Mouse (Mus musculus) liver, embryonic 15.5 days (tissue): ENCODE measurements at regions not wholly inside any gene's neighbourhood (a gene's known extent, or its start where the extent isn't known, plus 50 kb on each side); places are given as distances from the start of the nearest gene placed in this dataset.

Experiments
- ATAC-seq: fragments of 200-750 bp; cut with Nextera tagmentation; 2 replicates; pipeline ENCODE4 v1.8.0; 2017; ENCODE audit warnings: moderate number of reproducible peaks, mild to moderate bottlenecking, moderate library complexity; ENCODE audit not compliant: insufficient read depth
- H3K27ac ChIP-seq: fragments of 300-500 bp; sonication (generic); replicated peaks from 2 replicates; pipeline ENCODE4 v1.5.1; 2015; ENCODE audit warnings: mild to moderate bottlenecking, inconsistent platforms
- H3K27me3 ChIP-seq: fragments of 300-500 bp; sonication (generic); 2 replicates; pipeline ENCODE4 v1.6.1; 2015; ENCODE audit warnings: mild to moderate bottlenecking, inconsistent platforms
- H3K36me3 ChIP-seq: fragments of 300-500 bp; sonication (generic); replicated peaks from 2 replicates; pipeline ENCODE4 v1.6.1; 2015; ENCODE audit warnings: moderate library complexity, mild to moderate bottlenecking, inconsistent platforms
- H3K4me1 ChIP-seq: fragments of 300-500 bp; sonication (generic); replicated peaks from 2 replicates; pipeline ENCODE4 v1.6.1; 2015; ENCODE audit warnings: inconsistent platforms
- H3K4me2 ChIP-seq: fragments of 300-500 bp; sonication (generic); 2 replicates; pipeline ENCODE4 v1.6.1; 2015; ENCODE audit warnings: moderate library complexity, mild to moderate bottlenecking, inconsistent platforms
- H3K4me3 ChIP-seq: fragments of 300-500 bp; sonication (generic); replicated peaks from 2 replicates; pipeline ENCODE4 v1.5.1; 2015; ENCODE audit warnings: mild to moderate bottlenecking, inconsistent platforms
- H3K9ac ChIP-seq: fragments of 300-500 bp; sonication (generic); 2 replicates; pipeline ENCODE4 v1.6.1; 2015; ENCODE audit warnings: moderate library complexity, mild to moderate bottlenecking, inconsistent platforms
- H3K9me3 ChIP-seq: fragments of 300-500 bp; sonication (generic); replicated peaks from 2 replicates; pipeline ENCODE4 v1.6.1; 2016; ENCODE audit warnings: inconsistent platforms
- WGBS: fragments of 180-500 bp; shearing (Covaris S2); methylation state at CpG from one replicate; pipeline ENCODE4 v1.1.7; 2015; ENCODE audit warnings: mixed read lengths; ENCODE audit not compliant: insufficient replicate concordance; 5-methylcytosine and 5-hydroxymethylcytosine counted together

DNA sequence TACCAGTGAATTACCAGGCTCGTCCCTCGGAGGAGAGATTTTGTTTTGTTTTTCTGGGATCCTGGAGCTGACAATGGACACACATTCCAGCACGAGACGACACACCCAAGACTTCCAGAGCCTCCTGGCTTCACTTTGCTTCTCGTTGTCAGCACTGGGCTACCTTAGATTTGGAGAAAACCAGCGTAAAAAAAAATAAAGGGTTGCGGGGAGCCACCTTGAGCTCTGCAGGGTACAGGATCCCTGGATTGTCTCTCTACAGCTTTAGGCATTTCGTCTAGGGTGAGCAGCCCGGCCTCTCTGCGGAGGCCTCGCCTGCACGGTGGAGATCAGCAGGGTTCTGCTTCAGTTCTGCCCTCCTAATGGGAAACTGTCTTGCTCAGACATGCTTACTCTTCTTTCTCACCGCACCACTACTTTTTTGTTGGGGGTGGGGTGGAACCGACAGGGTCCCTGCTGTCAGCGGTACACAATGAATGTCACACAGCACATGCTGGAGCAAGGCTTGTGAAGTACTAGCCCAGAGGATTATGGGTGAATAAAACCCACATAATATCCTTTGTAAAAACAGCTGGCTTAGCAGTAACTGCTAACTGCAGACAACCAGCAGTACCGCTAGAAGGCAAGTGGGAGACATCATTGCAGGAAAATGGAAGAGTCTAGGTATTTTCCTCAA lies 75.7 kb upstream of the Egfl6 start:
- ATAC-seq, result 0 out of 2 replicates have a peak, but pooled peaks have one; percentile 22
- Histone ChIP-seq H3K9ac (no peak overlapping the region), H3K9me3 (no peaks in the 10 kb centered on the region), H3K27ac (0 out of 2 replicates have a peak overlapping the region, but pooled peaks have one; percentile 14), H3K4me2 (peak overlapping the region; percentile 53), H3K4me1 (no peaks in the 10 kb centered on the region), H3K4me3 (no peak overlapping the region; the same call in 1 of the 2 replicates), H3K27me3 (peaks cover 5% of the 10 kb centered on the region; the same call in 1 of the 2 replicates), H3K36me3 (no peaks in the 10 kb centered on the region)
- WGBS, result 16% methylated on average over 16 of the region's 16 CpGs

DNA sequence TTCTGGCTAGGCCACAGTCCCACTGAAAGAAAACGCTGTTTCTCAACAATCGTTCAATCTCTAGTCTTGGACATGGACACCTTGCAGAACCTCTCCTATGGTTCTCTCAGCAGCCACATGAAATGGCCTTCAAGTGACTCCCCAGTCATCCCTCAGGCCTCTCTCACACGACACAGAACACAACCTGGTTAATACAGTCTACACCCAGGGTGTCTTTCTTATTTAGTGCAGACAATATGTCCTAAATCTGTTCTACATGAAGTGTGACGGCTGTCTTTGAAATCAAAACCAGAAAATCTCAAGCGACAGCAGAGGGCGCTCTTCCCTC lies 75.2 kb upstream of the Egfl6 start:
- no peaks in the 10 kb centered on the region for H3K4me1 ChIP-seq
- 24% methylated on average over 6 of the region's 6 CpGs for WGBS
- peaks cover 5% of the 10 kb centered on the region; the same call in 1 of the 2 replicates for H3K27me3 ChIP-seq
- H3K9me3 ChIP-seq, result no peaks in the 10 kb centered on the region
- H3K27ac ChIP-seq, result no peak overlapping the region
- peak overlapping the region; percentile 53; the same call in 1 of the 2 replicates for H3K4me2 ChIP-seq
- no peak for ATAC-seq
- no peak overlapping the region for H3K4me3 ChIP-seq
- H3K9ac ChIP-seq, result no peak overlapping the region
- no peaks in the 10 kb centered on the region for H3K36me3 ChIP-seq

DNA sequence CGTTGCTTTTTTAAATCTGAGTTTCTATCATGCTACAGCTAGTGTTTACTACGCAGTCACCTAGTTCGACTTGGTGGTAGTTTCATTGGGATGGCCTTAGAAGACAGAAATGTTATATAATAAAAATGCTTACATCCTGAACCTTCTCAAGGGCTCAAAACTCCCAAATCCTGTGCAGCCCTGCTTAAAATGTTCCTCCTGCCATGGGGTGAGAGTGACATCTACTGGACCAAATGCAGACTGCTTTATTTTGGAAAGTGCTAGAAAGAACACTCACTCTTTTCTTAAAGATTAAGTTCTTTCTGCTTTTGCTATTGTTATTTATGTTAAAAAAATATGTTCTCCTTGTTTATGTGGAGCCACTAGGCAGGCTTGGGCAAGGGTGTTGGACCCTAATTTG lies 66.9 kb upstream of the Egfl6 start:
- ATAC-seq, result no peak
- Histone ChIP-seq H3K27ac (no peak overlapping the region), H3K27me3 (no peaks in the 10 kb centered on the region), H3K36me3 (no peaks in the 10 kb centered on the region), H3K4me2 (no peak overlapping the region), H3K4me1 (no peaks in the 10 kb centered on the region), H3K4me3 (no peak overlapping the region), H3K9me3 (no peaks in the 10 kb centered on the region), H3K9ac (no peak overlapping the region)
- 52% methylated on average over 3 of the region's 3 CpGs for WGBS

DNA sequence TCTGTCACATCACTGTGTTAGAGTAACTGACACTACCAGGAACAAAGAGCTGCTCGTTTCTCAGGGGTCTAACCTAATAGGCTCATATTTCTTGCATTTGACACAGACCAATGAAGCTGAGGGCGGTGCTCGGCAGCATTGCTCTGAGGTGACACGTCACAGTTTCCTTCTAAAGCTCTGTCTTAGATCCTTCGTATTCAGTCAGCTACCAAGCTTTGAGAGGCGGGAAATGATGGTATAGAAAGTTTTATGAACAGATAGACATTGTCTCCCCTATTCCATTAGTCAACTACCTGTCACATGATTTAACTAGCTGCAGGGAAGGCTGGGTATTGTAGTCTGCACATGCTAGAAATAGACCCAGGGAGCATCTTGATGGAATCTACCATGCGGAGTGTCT lies 60.2 kb upstream of the Egfl6 start:
- Histone ChIP-seq H3K27ac (no peak overlapping the region), H3K27me3 (no peaks in the 10 kb centered on the region), H3K36me3 (no peaks in the 10 kb centered on the region), H3K4me1 (no peaks in the 10 kb centered on the region), H3K9me3 (no peaks in the 10 kb centered on the region), H3K4me3 (no peak overlapping the region), H3K4me2 (no peak overlapping the region), H3K9ac (no peak overlapping the region)
- 42% methylated on average over 7 of the region's 7 CpGs for WGBS
- no peak for ATAC-seq

DNA sequence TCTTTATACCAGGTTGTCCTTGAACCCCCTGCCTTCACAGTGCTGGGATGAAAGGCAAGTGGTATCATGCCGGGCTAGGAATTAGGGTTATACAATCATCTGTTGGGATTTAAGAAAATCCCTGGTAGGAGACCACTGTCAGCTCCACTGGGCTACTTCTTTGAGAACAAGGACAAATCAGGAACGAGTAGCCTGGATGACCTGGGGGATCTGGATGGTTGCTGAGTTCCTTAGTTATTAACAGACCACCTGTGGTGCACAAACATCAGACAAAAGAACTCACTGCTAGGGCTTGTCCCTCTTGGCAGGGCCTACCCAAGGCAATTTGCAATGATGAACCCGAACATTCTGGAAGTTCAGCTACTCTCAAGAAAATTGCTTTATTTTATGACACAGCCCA lies 55.7 kb upstream of the Egfl6 start:
- ATAC-seq, result no peak
- Histone ChIP-seq H3K27ac (no peak overlapping the region), H3K4me1 (no peaks in the 10 kb centered on the region), H3K9ac (no peak overlapping the region), H3K4me3 (no peak overlapping the region), H3K27me3 (no peaks in the 10 kb centered on the region; the same call in 1 of the 2 replicates), H3K36me3 (no peaks in the 10 kb centered on the region), H3K4me2 (no peak overlapping the region), H3K9me3 (no peaks in the 10 kb centered on the region)
- WGBS, result 48% methylated on average over 3 of the region's 3 CpGs

DNA sequence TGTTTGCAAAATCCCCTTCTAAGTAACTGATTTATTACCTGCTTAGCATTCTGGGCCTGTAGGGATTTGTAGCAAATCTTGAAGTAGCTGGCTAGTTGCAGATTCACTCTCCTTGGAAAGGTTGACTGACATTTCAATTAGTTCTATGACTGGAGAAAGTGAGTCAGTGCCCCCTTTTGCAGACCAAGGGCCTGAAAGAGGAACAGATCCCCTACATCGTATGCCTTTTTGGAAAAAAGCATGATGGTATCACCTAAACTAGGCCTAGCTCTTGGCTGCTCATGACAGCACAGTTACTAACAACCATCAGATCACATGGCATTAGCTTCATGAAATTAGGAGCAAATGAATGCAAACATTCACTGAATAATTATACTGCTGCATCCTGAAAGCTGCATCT lies 54.7 kb upstream of the Egfl6 start:
- H3K36me3 ChIP-seq, result no peaks in the 10 kb centered on the region
- H3K9ac ChIP-seq, result no peak overlapping the region
- ATAC-seq, result no peak
- no peak overlapping the region for H3K4me3 ChIP-seq
- no peak overlapping the region for H3K27ac ChIP-seq
- no peaks in the 10 kb centered on the region for H3K4me1 ChIP-seq
- no peaks in the 10 kb centered on the region; the same call in 1 of the 2 replicates for H3K27me3 ChIP-seq
- WGBS, result 54% methylated on average over 1 of the region's 1 CpGs
- no peak overlapping the region for H3K4me2 ChIP-seq
- H3K9me3 ChIP-seq, result no peaks in the 10 kb centered on the region
